Mouse (Mus musculus) ovary, postnatal 10 days (tissue): ENCODE results near the gene Rtn4rl1.

Experiments
- DNase-seq: peaks from one replicate; pipeline ENCODE4 v3.0.0; 2022; ENCODE audit warnings: low spot score

Rtn4rl1 gene

DNA sequence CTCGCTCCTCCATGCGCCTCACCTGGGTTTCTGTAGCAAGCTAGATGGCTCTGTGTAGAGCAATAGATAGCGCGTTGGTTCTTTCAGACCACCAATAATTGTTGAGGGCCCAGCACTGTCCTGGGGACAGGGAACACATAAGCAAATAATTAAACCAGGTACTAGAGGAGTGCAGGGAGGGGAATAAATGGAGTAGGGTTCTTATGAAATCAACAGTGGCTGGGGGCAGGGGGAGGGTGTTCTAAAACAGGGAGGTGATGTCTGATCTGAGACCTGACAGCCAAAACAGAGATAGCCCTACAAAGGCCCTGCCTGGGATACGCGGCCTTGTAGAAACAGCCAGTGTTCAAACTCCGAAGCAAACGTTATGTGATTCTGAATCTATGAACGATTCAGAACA is 56.0 kb downstream of the Rtn4rl1 start:
- no peak for DNase-seq

DNA sequence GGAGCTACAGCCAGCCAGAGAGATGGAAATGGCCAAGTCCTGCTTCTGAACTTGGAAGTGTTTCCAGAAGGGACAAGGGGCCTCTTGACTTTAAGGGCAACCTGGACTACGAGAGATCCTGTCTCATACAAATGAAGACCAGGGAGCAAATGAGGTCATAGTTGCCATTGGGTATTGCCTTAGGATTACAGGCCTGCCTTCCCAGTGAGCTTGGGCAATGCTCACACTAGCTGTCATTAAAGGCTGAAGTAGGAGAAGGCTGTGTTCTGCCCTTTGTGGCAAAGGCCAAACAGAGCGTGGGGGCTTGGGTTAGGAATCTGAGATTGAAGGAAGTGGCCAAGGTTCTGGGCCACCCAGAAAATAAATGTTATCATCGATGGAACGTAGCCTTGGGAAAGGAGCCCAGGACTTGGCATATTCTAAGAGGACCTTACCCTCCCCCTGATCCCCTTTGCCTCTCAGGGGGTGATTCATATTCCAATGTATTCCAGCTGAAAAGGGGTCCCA is 57.5 kb downstream of the Rtn4rl1 start:
- DNase-seq: no peak

DNA sequence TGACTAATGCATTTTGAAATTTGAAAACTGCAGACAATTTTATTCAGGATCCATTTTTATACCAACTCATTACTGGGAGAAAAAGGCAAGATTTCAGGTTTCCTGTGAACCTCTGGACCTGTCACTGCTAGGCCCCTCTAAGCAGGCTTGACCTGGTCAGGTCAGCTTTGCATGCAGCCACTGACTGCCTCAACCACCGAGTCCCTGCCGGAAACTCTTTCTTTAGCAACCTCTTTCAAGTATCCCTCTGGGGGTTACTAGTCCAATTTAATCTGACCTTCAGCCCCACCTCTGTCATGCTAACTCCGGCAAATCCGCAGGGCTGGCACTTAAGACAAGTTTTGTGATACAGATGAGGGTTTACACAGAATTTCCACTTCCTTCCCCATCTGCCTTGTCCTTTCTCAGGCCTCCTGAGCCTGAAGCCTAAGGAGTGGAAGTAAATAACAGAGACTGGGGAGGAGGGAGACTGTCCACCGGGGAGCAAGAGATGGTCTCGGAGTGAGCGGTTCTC is 58.0 kb downstream of the Rtn4rl1 start:
- DNase-seq: no peak

DNA sequence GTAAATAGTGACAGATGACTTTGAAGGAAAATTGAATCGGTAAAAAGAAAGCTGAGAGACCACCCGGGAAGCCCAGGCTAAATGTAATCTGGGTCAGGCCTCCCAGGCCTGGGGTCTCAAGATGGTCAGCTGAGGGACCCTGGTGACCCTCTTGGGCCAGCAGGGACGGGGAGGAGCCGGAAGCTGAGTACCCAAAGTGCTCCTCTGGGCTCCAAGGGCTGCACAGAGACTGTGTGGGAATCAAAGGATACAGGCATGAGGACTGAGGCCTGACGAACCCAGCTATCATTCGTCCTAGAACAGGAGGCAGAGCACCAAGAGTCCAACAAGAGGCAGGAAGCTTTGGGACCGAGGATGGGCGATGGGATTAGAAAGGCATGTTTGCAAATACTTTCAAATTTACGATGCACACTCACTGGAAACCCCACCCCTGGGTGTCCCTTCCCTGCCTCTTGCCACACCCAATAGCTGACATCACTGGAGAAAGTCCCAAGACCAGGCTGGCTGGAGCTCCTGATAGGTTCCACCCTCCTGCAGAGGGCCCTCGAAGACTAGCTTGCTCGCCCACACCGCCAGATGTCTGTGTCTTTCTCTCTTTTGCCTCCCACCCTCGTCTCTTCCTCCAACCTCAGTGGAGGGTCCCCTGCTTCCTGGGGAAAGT is 60.8 kb downstream of the Rtn4rl1 start:
- DNase-seq: no peak

DNA sequence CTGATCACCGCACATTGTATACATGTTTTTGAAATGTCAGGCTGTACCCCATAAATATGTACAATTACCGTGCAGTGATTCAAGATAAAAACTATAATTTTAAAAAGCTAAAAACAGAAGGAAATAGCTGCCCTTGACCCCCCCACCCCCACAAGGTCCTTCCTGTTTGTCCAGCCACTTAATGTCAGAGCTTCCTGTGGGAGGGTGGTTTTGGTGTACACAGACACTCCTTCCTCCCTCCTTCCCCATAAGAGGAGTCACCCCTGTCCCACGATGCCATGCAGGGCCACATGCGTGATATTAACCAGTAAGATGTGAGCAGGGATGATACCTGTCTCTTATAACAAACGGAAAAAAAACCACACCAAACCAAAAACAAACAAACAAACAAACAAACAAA is 61.7 kb downstream of the Rtn4rl1 start:
- DNase-seq: no peak

DNA sequence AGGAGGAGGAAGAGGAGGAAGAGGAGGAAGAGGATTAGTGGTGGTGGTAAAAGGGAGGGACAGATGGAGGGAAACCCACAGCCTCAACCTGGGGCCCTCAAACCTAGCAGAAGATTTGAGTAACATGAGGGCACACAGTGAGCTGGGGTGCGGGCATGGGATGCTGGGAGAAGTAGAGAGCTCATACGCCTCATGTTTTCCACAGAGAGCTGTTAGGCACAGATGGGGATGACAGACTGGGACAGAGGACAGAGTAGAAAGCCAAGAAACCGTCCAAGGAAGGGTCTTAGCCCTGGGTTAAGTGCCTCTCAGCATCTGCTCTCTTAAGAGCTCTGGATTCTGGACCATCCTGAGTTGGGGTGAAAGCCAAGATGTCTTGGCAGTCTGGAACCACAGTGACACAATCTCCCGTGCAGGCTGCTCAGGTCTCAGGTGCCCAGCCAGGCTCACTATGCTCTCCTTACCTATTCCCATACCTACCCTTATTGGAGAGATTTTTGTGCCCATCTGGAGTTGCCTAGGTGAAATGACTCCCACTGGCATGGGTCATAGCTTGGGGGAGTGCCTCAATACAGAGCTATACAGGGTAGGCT is 63.6 kb downstream of the Rtn4rl1 start:
- DNase-seq: no peak

DNA sequence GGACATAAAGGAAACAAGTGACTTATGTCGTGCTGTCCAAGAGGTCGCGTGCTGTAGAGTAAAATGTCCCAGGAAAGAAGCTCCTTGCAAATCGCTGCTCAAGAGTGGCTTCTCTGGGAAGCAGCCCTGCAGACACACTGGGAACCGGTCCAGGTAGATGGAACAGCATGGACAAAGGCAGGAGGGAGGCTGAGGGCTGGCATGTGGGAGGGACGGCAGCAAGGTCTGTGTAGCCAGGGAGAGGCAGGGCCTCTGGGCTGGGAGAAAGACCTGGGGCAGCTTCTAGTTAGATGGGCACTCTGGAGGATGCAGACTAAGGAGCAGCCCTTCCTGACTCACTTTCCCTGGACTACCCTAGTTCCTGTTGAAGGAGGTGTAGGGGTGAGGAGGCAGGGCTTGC is 65.8 kb downstream of the Rtn4rl1 start:
- DNase-seq: no peak

DNA sequence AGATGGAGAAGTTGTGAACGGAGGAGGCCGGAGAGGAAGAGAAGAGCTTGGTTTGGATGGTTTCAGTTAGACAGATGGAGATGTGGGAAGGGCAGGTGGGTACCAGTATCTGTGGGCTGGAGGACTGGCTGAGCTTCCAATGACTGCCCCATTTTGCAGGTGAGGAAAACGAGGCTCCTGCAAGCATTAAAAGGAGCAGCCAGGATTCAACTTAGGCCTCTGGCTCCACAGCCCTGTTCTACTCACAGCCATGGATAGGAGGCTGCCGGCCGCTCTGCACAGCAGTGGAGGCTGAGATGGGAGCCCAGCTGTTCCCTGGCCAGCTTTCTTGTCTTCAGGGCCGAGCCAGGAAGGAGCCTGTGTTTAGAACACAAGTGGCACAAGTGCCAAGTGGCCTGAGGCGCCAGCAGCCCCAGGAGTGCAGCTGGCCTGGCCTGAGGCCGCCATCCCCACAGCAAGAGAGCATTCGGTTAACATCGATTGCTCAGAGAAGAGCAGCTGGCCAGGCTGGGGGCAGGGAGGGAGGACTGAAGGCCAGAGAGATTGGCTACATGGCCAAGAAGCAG is 66.5 kb downstream of the Rtn4rl1 start:
- no peak for DNase-seq

DNA sequence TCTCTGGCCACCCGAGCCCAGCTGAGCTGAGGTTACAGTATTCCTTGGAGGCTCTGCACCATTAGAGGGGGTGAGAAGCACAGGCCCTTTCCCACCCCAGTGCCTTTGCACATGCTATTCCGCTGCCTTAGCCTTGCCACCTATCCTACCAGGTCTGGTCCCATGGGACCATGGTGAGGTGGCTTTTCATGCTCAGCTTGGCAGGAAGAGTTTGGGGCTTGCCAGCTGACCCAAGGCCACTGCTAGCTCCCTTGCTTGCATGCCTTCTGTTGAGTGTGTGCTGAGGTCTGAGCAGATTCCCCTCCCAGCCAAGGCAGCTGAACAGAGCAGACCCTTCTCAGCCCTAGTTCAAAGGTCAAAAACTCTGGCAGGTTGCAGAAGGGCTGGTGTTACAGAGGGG is 67.4 kb downstream of the Rtn4rl1 start:
- no peak for DNase-seq

DNA sequence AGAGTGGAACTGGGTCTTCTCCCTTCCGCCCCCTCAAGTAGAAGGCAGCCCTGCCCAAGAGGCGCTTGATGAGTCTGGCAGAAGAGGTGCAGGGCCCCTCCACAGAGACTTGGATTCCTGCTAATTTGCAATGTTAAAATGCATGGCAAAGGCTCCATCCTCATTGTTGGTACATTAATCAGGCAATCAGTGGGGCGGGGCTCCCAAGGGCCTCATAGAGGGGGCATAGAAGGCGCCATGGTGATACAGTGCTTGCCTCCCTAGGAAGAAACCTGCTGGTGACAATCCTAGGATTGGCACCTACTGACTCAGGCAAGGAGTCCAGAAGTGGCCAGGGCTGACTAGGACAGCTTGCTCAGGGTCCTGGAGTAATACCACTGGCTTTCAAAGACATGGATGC is 68.1 kb downstream of the Rtn4rl1 start:
- DNase-seq: no peak

DNA sequence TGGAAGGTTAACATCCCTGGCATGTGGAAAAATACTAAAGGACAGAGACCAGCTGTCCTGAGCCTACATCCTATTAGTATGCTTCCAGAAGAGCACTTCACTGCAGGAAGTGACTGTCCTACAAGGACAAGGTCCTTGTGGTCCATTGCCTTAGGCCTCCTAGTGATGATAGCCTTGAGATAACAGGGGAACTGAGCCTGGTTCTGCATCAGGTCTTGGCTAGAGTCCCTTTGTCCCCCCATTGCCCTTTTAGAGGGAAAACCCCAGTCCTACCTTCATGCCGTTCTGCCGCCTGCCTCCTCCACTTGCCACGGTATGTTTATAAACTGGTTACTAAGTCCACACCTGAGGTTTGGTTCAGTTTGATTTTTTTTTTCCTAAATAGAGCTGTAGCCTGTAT is 68.6 kb downstream of the Rtn4rl1 start:
- no peak for DNase-seq

DNA sequence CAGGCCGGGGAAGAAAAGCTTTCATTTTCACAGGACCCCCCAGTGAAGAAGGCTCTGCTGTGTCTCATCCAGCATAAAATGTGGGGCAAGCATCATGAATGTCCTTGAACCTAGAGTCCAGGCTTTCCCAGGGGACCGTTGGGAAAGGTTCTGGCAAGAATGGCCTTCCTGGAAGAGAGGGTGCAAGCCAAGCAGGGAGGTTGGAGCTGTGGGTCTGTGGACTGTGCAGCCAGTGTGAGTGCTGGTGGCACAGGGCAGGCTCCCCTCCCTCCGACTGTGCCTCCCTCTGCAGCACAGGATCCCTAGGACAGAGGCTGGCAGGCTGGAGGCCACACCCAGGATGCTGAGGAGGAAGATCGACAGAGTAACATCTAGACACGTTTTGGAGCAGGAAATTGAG is 69.2 kb downstream of the Rtn4rl1 start:
- DNase-seq: no peak

DNA sequence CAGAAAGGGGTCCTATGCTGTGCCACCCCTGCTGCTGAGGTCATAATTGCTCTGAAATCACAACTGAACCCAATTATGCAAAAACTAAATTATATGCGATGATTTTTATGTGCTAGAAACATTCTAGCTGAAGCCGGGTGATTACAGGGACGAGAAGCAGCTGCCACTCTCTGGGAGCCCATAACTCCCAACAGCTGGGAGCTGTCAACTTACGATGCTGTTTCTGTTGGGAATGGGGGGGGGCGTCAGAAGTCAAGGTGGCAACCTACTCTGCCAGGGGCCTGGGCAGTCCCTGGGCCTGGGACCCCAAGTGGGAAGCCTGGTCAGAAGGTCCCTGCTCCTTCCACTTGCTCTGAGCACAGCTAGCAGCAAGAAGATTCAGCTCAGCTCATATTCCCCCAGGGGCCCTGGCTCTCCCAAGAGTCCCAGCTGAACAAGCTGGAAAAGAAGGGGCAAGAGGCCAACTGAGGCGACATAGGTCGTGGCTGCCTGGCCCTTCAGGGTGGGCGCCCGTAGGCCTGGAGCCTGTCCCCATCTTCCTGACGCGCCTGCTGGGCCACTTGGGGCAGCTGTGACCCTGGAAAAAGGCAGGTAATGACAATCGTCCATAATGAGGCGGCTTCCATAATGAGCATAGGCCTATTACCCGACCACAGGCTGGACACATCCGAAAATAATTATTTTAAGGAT is 69.8 kb downstream of the Rtn4rl1 start:
- DNase-seq: no peak

DNA sequence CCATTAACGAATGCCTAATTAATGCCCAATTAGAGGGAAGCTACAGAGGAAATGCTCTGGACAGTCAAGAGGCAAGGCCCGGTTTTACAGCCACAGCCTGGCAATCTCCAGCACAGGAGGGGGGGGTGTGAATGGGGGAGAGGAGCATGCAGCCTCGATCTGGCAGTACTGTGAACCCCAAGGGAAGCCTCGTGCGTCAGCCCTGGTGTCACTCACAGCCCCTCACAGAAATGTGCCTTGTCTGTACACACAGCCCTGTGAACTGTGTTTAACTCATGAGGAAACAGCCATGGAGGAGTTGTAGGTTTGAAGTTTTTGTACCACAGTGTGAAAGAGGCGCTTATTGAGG is 70.4 kb downstream of the Rtn4rl1 start:
- DNase-seq: no peak

DNA sequence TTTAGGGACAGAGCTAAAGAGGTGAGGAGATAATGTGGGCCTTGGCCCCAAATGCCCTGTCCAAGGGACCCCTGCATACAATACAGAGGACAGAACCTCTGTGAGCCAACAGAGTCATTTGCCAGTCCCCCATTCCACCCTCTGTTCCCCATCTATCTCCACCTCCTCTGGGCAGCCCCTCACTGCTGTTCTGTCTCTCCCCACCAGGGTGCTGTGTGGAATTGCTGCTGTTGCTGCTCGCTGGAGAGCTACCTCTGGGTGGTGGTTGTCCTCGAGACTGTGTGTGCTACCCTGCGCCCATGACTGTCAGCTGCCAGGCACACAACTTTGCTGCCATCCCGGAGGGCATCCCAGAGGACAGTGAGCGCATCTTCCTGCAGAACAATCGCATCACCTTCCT is 71.0 kb downstream of the Rtn4rl1 start:
- no peak for DNase-seq

DNA sequence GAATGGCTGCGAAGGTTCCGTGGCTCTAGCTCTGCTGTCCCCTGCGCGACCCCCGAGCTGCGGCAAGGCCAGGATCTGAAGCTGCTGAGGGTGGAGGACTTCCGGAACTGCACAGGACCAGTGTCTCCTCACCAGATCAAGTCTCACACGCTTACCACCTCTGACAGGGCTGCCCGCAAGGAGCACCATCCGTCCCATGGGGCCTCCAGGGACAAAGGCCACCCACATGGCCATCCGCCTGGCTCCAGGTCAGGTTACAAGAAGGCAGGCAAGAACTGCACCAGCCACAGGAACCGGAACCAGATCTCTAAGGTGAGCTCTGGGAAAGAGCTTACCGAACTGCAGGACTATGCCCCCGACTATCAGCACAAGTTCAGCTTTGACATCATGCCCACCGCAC is 72.0 kb downstream of the Rtn4rl1 start:
- DNase-seq: no peak

DNA sequence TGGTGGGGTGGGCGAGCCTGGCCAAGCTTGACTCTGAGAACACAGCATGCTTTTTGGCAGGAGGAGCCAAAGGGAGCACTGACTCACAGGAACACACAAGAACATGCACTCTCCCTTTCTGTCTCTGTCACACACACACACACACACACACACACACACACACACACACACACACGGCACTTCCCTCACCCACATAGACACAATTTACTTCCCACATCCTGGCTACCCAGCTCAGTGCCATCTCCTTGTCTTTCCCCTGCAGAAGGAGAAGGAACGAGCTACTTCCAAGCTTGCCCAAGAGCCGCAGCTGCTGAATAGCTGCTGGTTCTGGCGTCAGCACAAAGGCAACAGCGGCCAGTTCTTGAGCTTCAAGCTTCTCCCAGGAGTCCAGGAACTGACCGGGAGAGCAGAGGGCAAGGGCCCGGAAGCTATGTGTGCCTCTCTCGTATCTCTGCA is 74.3 kb downstream of the Rtn4rl1 start:
- DNase-seq: no peak

DNA sequence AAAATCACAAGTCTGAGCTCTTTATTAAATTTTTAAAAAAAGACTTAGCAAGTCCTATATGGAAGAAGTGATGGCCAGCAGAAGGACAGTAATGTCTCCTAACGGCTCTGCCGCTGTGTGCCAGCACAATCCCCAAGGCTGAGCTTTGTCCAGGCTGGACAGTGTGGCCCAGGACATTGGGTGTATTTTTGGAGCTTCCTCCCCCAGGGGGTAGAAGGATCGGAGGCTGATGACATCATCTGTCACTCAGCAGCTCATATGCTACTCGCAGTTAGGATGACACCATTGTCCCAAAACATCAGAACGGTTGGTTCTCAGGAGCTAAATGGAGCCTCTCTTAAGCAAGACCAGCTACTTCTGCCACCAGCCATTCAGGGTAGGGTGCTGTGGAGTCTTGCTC is 74.9 kb downstream of the Rtn4rl1 start:
- DNase-seq: no peak

DNA sequence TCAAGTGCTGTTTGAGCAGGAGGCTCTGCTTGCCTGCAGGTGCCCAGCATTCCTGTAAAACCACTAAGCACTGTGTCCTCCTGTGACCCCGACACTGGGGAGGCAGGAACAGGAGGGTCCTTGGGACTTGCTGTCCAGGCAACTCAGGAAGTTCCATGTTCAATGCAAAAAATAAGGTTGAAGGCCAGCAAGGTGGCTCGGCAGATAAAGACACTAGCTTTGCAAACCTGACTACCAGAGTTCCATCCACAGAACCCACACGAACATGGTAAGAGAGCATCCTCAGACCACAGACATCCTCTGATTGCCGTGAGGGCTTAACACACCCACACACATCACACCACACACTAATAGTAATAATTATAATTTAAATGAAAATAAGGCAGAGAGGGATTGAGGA is 75.6 kb downstream of the Rtn4rl1 start:
- DNase-seq: no peak

DNA sequence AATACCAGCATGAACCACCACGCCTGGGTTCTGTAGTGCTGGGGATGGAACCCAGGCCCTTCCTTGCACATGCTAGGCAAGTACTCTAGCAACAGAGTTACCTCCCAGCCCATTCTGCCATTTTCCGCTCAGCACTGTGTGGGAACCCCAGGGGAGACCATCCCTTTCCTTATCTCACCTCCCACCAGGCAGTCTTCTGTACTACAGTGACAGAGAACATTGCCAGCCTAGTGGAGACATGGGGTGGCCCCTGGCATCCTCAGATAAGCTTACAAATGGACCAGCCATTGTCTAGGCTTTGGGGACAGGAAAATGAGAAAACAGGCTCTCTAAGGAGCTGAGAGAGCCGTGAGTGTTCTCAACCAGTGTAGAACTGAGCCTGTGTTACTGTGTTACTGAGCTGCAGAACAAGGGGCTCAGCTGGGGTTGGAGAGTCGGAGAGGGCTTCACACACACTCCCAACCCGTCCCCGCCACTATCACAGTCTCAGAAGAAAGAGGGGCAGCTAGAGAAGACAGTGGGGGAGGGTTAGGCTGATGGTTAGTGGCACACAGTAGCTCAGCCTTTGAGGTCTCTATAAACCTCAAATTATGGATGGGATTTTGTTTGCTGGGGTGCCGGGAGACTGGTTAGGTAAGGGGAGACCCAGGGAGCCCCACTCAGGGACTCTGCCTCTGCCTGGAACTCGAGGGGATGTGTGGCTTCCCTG is 76.8 kb downstream of the Rtn4rl1 start:
- no peak for DNase-seq

DNA sequence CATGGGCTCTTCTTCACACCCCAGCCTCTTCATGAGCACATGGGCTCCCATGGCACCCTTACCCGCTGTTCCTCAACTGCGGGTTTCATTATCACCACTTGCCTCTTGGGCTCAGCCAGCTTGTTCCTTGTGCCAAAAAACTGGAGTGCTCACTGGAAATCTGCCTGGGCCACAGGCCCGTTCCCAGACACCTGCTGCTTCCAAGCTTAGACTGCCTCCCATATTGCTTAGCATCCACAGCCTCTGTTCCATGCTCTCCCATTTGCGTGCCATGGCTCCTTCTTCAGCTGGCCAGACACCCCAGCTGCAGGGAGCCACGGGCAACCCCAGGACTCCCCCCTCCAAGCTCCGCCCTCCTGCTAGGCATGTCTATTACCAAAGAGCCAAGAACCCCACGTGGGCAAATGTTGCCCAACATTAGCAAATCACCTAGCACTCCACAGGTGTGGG is 77.4 kb downstream of the Rtn4rl1 start:
- no peak for DNase-seq

DNA sequence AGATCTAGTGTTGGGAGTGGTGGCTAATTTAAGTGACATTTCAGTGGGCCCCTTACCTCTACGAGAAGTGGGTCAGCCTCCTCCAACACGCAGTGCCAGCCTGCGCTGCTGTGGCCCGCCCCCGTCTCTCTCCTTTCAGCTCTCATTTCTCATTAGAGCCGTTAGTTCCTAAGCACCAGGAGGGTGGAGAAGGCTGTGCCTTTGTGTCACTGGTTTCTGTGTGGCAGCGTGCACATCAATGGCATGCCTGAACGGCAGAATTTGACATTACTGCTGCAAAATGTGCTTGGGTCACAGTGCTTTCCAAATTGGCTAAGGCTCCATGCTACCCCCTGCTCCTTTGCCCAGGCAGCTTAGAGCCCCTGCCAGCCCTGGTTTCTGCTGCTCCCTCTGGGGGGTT is 79.9 kb downstream of the Rtn4rl1 start:
- DNase-seq: no peak
